Mouse (Mus musculus) limb, embryonic 11.5 days (tissue): Measurements from ENCODE around the gene Mypop. TPM values are rescaled to one million over a fixed set of nuclear protein-coding genes. Genes with fewer than 3 reads are reported as not detected.

ENCODE experiments used
- ATAC-seq: fragments of 200-750 bp; cut with Nextera tagmentation; 2 replicates; pipeline ENCODE4 v1.8.0; 2017; ENCODE audit warnings: low read depth; ENCODE audit not compliant: insufficient number of reproducible peaks, low FRiP score, low TSS enrichment
- DNase-seq: peaks from one replicate; pipeline ENCODE4 v3.0.0-alpha.2; 2015; ENCODE audit warnings: low spot score
- H3K27ac ChIP-seq: fragments of 300-500 bp; sonication (generic); replicated peaks from 2 replicates; pipeline ENCODE4 v1.5.1; 2014; ENCODE audit warnings: low read depth, mild to moderate bottlenecking, low read length
- H3K27me3 ChIP-seq: fragments of 300-500 bp; sonication (generic); 2 replicates; pipeline ENCODE4 v1.6.1; 2014; ENCODE audit warnings: mild to moderate bottlenecking, low read length, mixed read lengths; ENCODE audit not compliant: control insufficient read depth, insufficient read depth
- H3K36me3 ChIP-seq: fragments of 300-500 bp; sonication (generic); 2 replicates; pipeline ENCODE4 v1.6.1; 2014; ENCODE audit warnings: mild to moderate bottlenecking, low read length, moderate library complexity, mixed read lengths; ENCODE audit not compliant: control insufficient read depth, insufficient read depth
- H3K4me1 ChIP-seq: fragments of 300-500 bp; sonication (generic); 2 replicates; pipeline ENCODE4 v1.6.1; 2014; ENCODE audit warnings: low read length, mixed read lengths; ENCODE audit not compliant: control insufficient read depth, insufficient read depth
- H3K4me2 ChIP-seq: fragments of 300-500 bp; sonication (generic); 2 replicates; pipeline ENCODE4 v1.6.1; 2014; ENCODE audit warnings: low read depth, mild to moderate bottlenecking, moderate library complexity; ENCODE audit not compliant: severe bottlenecking
- H3K4me3 ChIP-seq: fragments of 300-500 bp; sonication (generic); 2 replicates; pipeline ENCODE4 v1.5.1; 2014; ENCODE audit warnings: low read depth, low read length
- H3K9ac ChIP-seq: fragments of 300-500 bp; sonication (generic); 2 replicates; pipeline ENCODE4 v1.6.1; 2014; ENCODE audit warnings: mild to moderate bottlenecking, low read length
- H3K9me3 ChIP-seq: fragments of 300-500 bp; sonication (generic); 2 replicates; pipeline ENCODE4 v1.6.1; 2016; ENCODE audit warnings: low read length; ENCODE audit not compliant: control insufficient read depth
- WGBS: fragments of 180-500 bp; shearing (Covaris S2); extraction: QIAGEN DNeasy Blood & Tissue Kit; methylation state at CpG from one replicate; pipeline ENCODE4 v1.1.7; 2014; 5-methylcytosine and 5-hydroxymethylcytosine counted together
- polyA plus RNA-seq: library from polyadenylated mRNA; unstranded; fragments of >200 nt; fragmentation: Nextera tagmentation; extraction: Ambion mirVana; gene quantifications from 2 replicates; pipeline ENCODE4 v1.2.1, GENCODE M21; 2014

Gene Mypop
- polyA plus RNA-seq, result 4.5 and 5.7 TPM in 2 replicates

GRCm38 (mm10) chr7:18990601-18991295 is at the start of gene Mypop:
Gene Mypop (plus strand): TSS chr7:18991245.
- ATAC-seq, result peak; percentile 91

GRCm38 (mm10) chr7:18942376-18942775 is 48.7 kb upstream of the Mypop start:
- Histone ChIP-seq H3K27ac (no peak overlapping the region), H3K27me3 (0 out of 2 replicates have a peak, but pooled peaks cover 3% of the 10 kb centered on the region), H3K4me2 (no peak overlapping the region), H3K9ac (no peak overlapping the region), H3K4me1 (no peaks in the 10 kb centered on the region), H3K36me3 (no peaks in the 10 kb centered on the region), H3K4me3 (no peak overlapping the region), H3K9me3 (no peaks in the 10 kb centered on the region)
- DNase-seq (no peak), ATAC-seq (no peak)
- 26% methylated on average over 1 of the region's 1 CpGs for WGBS

More at GRCm38 (mm10) chr7:18990601-18991295, at the start of gene Mypop:
- 0% methylated on average over 37 of the region's 37 CpGs for WGBS
- Histone ChIP-seq H3K36me3 (no peaks in the 10 kb centered on the region), H3K9ac (peak within 1 kb of the TSS; percentile 53), H3K4me2 (peak within 1 kb of the TSS; percentile 68), H3K4me3 (peak within 1 kb of the TSS; percentile 41), H3K27ac (peak within 1 kb of the TSS; percentile 16; the same call in 1 of the 2 replicates), H3K9me3 (no peaks in the 10 kb centered on the region), H3K27me3 (peaks cover 25% of the 10 kb centered on the region), H3K4me1 (peaks cover 7% of the 10 kb centered on the region; the same call in 1 of the 2 replicates)
- DNase-seq, result peak; percentile 100

- Histone ChIP-seq H3K4me1 (no peaks in the 10 kb centered on the region), H3K9me3 (no peaks in the 10 kb centered on the region), H3K27me3 (0 out of 2 replicates have a peak, but pooled peaks cover 3% of the 10 kb centered on the region), H3K4me2 (no peak overlapping the region), H3K36me3 (no peaks in the 10 kb centered on the region), H3K27ac (no peak overlapping the region), H3K4me3 (no peak overlapping the region), H3K9ac (no peak overlapping the region)
- ATAC-seq (no peak), DNase-seq (no peak)
- WGBS, result 52% methylated on average over 9 of the region's 9 CpGs
These were observed 48.2 kb upstream of the Mypop start for GRCm38 (mm10) chr7:18942815-18943214.

- H3K9ac ChIP-seq, result no peak overlapping the region
- DNase-seq, result no peak
- no peak overlapping the region for H3K4me2 ChIP-seq
- H3K4me1 ChIP-seq, result no peaks in the 10 kb centered on the region
- no peak overlapping the region for H3K4me3 ChIP-seq
- 0 out of 2 replicates have a peak, but pooled peaks cover 3% of the 10 kb centered on the region for H3K27me3 ChIP-seq
- H3K27ac ChIP-seq, result no peak overlapping the region
- WGBS, result 78% methylated on average over 6 of the region's 6 CpGs
- no peaks in the 10 kb centered on the region for H3K9me3 ChIP-seq
- no peaks in the 10 kb centered on the region for H3K36me3 ChIP-seq
- ATAC-seq, result no peak
These were observed 42.9 kb upstream of the Mypop start for GRCm38 (mm10) chr7:18948151-18948550.

- Histone ChIP-seq H3K4me3 (no peak overlapping the region), H3K27me3 (0 out of 2 replicates have a peak, but pooled peaks cover 2% of the 10 kb centered on the region), H3K9ac (no peak overlapping the region), H3K4me1 (no peaks in the 10 kb centered on the region), H3K27ac (no peak overlapping the region), H3K36me3 (no peaks in the 10 kb centered on the region), H3K9me3 (no peaks in the 10 kb centered on the region), H3K4me2 (no peak overlapping the region)
- DNase-seq, result no peak
- ATAC-seq, result no peak
- WGBS, result 42% methylated on average over 12 of the region's 12 CpGs
These were observed 41.1 kb upstream of the Mypop start for GRCm38 (mm10) chr7:18949781-18950522.

- no peaks in the 10 kb centered on the region for H3K36me3 ChIP-seq
- no peak overlapping the region for H3K9ac ChIP-seq
- no peaks in the 10 kb centered on the region for H3K9me3 ChIP-seq
- no peak for ATAC-seq
- H3K4me2 ChIP-seq, result no peak overlapping the region
- no peak overlapping the region for H3K27ac ChIP-seq
- 22% methylated on average over 18 of the region's 18 CpGs for WGBS
- no peak overlapping the region for H3K4me3 ChIP-seq
- H3K27me3 ChIP-seq, result peaks cover 6% of the 10 kb centered on the region; the same call in 1 of the 2 replicates
- no peak for DNase-seq
- no peaks in the 10 kb centered on the region for H3K4me1 ChIP-seq
These were observed 40.3 kb upstream of the Mypop start for GRCm38 (mm10) chr7:18950523-18951315.

GRCm38 (mm10) chr7:18951397-18951796 is 39.6 kb upstream of the Mypop start:
- Histone ChIP-seq H3K27me3 (peaks cover 13% of the 10 kb centered on the region), H3K4me1 (no peaks in the 10 kb centered on the region), H3K27ac (no peak overlapping the region), H3K4me2 (no peak overlapping the region), H3K9ac (no peak overlapping the region), H3K9me3 (no peaks in the 10 kb centered on the region), H3K4me3 (no peak overlapping the region), H3K36me3 (no peaks in the 10 kb centered on the region)
- ATAC-seq (no peak), DNase-seq (peak; percentile 84)
- 13% methylated on average over 15 of the region's 15 CpGs for WGBS
